Mouse (Mus musculus) ES-Bruce4 (cell line): Measurements from ENCODE around the gene Pcsk4. TPM values are rescaled to one million over a fixed set of nuclear protein-coding genes. Genes with fewer than 3 reads are reported as not detected.

Source experiments
- H3K27ac ChIP-seq: 2 replicates; pipeline ENCODE4 v1.5.1; 2012; ENCODE audit warnings: low read length, inconsistent platforms; ENCODE audit not compliant: insufficient read depth
- H3K27me3 ChIP-seq: 2 replicates; pipeline ENCODE4 v1.6.1; 2012; ENCODE audit warnings: mild to moderate bottlenecking, low read length, inconsistent platforms; ENCODE audit not compliant: control insufficient read depth, poor library complexity, insufficient read depth, severe bottlenecking
- H3K36me3 ChIP-seq: 2 replicates; pipeline ENCODE4 v1.6.1; 2012; ENCODE audit warnings: inconsistent platforms, mild to moderate bottlenecking, low read length, moderate library complexity; ENCODE audit not compliant: control insufficient read depth, poor library complexity, insufficient read depth, severe bottlenecking
- H3K4me1 ChIP-seq: one replicate; pipeline ENCODE4 v1.8.1; 2011; ENCODE audit warnings: low read length; ENCODE audit not compliant: control insufficient read depth, insufficient read depth
- H3K4me3 ChIP-seq: 2 replicates; pipeline ENCODE4 v1.5.1; 2011; ENCODE audit warnings: low read depth, mild to moderate bottlenecking, low read length
- H3K9ac ChIP-seq: 2 replicates; pipeline ENCODE4 v1.6.1; 2012; ENCODE audit warnings: low read depth, mild to moderate bottlenecking, inconsistent platforms; ENCODE audit not compliant: poor library complexity, severe bottlenecking
- H3K9me3 ChIP-seq: replicated peaks from 2 replicates; pipeline ENCODE4 v1.6.1; 2012; ENCODE audit warnings: mild to moderate bottlenecking, low read length, inconsistent platforms; ENCODE audit not compliant: control insufficient read depth, poor library complexity, insufficient read depth, severe bottlenecking
- CTCF ChIP-seq: IDR thresholded peaks from one replicate; pipeline ENCODE4 v1.8.1; 2011; ENCODE audit warnings: low read depth, low read length
- EP300 ChIP-seq: IDR thresholded peaks from 2 replicates; pipeline ENCODE4 v1.6.1; 2011; ENCODE audit warnings: low read depth, low read length; ENCODE audit not compliant: insufficient read depth
- POLR2A ChIP-seq: IDR thresholded peaks from one replicate; pipeline ENCODE4 v1.8.1; 2011; ENCODE audit warnings: low read length; ENCODE audit not compliant: insufficient read depth
- polyA plus RNA-seq: library from polyadenylated mRNA; stranded (reverse); fragments of >200 nt; gene quantifications from 2 replicates; pipeline ENCODE4 v1.2.4, GENCODE M21; 2011; ENCODE audit warnings: low read depth; ENCODE audit not compliant: missing spikeins, insufficient read depth, insufficient read length

Pcsk4 gene
- polyA plus RNA-seq, 1 experiment: 2.8 TPM

GRCm38 (mm10) chr10:80341491-80342304 is 12.4 kb upstream of the Pcsk4 start:
- H3K9ac ChIP-seq: peak overlapping the region; percentile 5
- no peaks in the 10 kb centered on the region for H3K27me3 ChIP-seq
- peak overlapping the region; percentile 58 for H3K4me3 ChIP-seq
- H3K9me3 ChIP-seq: no peaks in the 10 kb centered on the region
- TF ChIP-seq EP300 (no peak), CTCF (no peak)
- no peaks in the 10 kb centered on the region for H3K36me3 ChIP-seq
- peaks cover 4% of the 10 kb centered on the region for H3K4me1 ChIP-seq
- no peak overlapping the region for H3K27ac ChIP-seq

GRCm38 (mm10) chr10:80341026-80341425 is 11.7 kb upstream of the Pcsk4 start:
- no peaks in the 10 kb centered on the region for H3K27me3 ChIP-seq
- peaks cover 4% of the 10 kb centered on the region for H3K4me1 ChIP-seq
- H3K4me3 ChIP-seq: peak overlapping the region; percentile 58; the same call in 1 of the 2 replicates
- TF ChIP-seq POLR2A: no peak
- no peak for TF ChIP-seq CTCF
- TF ChIP-seq EP300: no peak
- H3K27ac ChIP-seq: no peak overlapping the region
- 0 out of 2 replicates have a peak overlapping the region, but pooled peaks have one; percentile 5 for H3K9ac ChIP-seq
- no peaks in the 10 kb centered on the region for H3K36me3 ChIP-seq
- no peaks in the 10 kb centered on the region for H3K9me3 ChIP-seq

- no peak overlapping the region for H3K4me3 ChIP-seq
- TF ChIP-seq CTCF (peak; percentile 85), EP300 (no peak)
These were observed 10.8 kb upstream of the Pcsk4 start for GRCm38 (mm10) chr10:80339941-80340750.

GRCm38 (mm10) chr10:80336263-80336662 is 7.0 kb upstream of the Pcsk4 start:
- TF ChIP-seq CTCF (no peak), POLR2A (no peak), EP300 (no peak)
- H3K4me1 ChIP-seq: peaks cover 2% of the 10 kb centered on the region
- H3K4me3 ChIP-seq: no peak overlapping the region
- H3K9ac ChIP-seq: 0 out of 2 replicates have a peak overlapping the region, but pooled peaks have one; percentile 60
- no peaks in the 10 kb centered on the region for H3K9me3 ChIP-seq
- no peaks in the 10 kb centered on the region for H3K36me3 ChIP-seq
- H3K27me3 ChIP-seq: no peaks in the 10 kb centered on the region
- no peak overlapping the region for H3K27ac ChIP-seq

More at GRCm38 (mm10) chr10:80339941-80340750, 10.8 kb upstream of the Pcsk4 start:
- Histone ChIP-seq H3K9me3 (no peaks in the 10 kb centered on the region), H3K9ac (peak overlapping the region; percentile 16; the same call in 1 of the 2 replicates), H3K4me1 (peaks cover 4% of the 10 kb centered on the region), H3K27me3 (no peaks in the 10 kb centered on the region), H3K36me3 (no peaks in the 10 kb centered on the region), H3K27ac (no peak overlapping the region)

- Histone ChIP-seq H3K27ac (no peak overlapping the region), H3K9me3 (no peaks in the 10 kb centered on the region), H3K36me3 (no peaks in the 10 kb centered on the region), H3K4me1 (peaks cover 2% of the 10 kb centered on the region), H3K4me3 (no peak overlapping the region), H3K27me3 (no peaks in the 10 kb centered on the region), H3K9ac (no peak overlapping the region)
- TF ChIP-seq POLR2A (no peak), CTCF (no peak), EP300 (no peak)
These were observed 3.3 kb upstream of the Pcsk4 start for GRCm38 (mm10) chr10:80332525-80332989.
